Mouse (Mus musculus): Measurements from ENCODE around the gene D130043K22Rik. TPM values are rescaled to one million over a fixed set of nuclear protein-coding genes. Genes with fewer than 3 reads are reported as not detected.

The D130043K22Rik gene
- polyA plus RNA-seq (2021; fragmentation: Nextera tagmentation): 6.8 and 8.4 TPM in 2 replicates
- long read RNA-seq, experiment 1, full-length matches to known transcripts: 13 of 45 reads
- long read RNA-seq, experiment 1, partial matches to known transcripts: 22 of 45 reads
- long read RNA-seq, experiment 1, other reads (novel, unspliced or antisense): 10 of 45 reads
- long read RNA-seq, experiment 2, full-length matches to known transcripts: 5 of 27 reads
- long read RNA-seq, experiment 2, partial matches to known transcripts: 7 of 27 reads
- long read RNA-seq, experiment 2, other reads (novel, unspliced or antisense): 15 of 27 reads

DNA sequence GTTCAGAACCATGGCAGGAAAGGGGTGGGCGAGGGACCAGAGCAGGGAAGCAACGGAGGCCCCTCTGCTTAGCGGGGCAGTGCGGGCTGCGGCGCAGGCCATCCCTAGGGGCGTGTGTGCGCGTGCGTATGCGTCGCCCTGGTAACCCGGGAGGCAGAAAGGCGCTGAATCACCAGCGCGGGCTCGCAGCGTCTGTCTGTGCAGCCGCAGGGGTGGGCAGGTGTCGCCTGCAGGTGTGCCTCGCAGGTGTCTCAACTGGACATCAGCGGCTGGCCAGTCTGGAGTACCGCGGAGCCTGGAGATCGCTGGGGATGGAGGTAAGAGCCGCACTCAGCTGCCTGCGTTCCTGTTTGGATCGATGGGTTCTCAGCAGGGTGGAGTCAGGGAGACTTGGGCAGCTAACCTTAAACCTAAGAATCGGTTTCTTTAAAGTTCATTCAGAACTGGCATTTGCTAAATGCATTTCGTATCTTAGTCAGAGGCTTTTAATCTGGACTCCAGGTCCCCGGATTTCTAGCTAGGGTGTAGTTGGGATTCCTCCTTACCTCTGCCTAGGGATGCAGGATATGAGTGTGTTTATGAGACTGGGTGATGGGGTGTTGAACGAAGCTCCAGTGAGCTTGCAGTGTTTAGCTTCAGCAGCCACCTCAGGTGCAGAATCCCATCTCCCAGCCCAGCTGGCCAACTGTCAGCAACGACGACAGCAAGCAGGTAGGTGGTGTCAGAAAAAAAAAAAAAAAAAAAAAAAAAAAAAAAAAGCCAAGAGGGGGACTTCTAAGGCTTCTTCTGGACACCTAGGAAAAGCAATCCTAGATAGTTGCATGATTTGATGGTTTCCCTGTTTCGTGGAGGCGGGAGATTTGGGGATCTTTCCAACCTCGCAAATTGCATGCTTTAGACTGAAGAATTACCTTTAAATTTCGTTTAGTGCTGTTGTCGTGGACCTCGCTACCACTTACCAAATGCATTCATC, at the start of gene D130043K22Rik:
TSS of gene D130043K22Rik (plus strand) at position 153 of the 973 bp plus-strand sequence.

DNA sequence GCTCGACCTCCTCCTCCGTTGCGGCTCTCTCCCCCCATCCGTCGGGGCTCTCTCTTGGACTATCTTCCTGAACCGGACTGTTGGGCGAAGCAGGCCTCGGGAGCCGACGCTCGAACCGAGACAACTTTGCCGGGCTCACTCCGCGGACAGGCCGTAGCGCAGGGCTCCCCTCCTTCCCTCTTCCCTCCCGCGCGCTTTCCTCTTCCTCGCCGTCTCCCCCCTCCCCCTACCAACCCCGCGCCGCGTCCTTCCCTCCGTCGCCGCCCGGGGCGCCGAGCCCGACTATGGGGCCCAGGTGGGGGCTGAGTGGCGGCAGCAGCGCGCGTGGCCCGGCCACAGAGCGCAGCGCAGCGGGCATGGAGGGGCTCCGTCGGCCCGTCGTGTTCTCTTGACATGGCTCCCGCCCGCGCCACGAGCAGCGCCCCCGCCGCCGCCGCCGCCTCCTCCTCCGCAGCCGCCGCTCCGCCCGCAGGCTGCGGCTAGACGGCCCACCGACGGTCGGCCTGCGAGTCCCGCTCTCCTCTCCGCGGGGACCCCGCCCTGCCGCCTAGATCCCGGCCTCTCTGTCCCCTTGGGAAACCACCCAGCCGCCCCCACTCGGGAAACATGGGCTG, 43.5 kb upstream of the D130043K22Rik start, which contains the start of gene BC005537:
TSS of gene BC005537 (plus strand) at position 350 of the 614 bp plus-strand sequence.

DNA sequence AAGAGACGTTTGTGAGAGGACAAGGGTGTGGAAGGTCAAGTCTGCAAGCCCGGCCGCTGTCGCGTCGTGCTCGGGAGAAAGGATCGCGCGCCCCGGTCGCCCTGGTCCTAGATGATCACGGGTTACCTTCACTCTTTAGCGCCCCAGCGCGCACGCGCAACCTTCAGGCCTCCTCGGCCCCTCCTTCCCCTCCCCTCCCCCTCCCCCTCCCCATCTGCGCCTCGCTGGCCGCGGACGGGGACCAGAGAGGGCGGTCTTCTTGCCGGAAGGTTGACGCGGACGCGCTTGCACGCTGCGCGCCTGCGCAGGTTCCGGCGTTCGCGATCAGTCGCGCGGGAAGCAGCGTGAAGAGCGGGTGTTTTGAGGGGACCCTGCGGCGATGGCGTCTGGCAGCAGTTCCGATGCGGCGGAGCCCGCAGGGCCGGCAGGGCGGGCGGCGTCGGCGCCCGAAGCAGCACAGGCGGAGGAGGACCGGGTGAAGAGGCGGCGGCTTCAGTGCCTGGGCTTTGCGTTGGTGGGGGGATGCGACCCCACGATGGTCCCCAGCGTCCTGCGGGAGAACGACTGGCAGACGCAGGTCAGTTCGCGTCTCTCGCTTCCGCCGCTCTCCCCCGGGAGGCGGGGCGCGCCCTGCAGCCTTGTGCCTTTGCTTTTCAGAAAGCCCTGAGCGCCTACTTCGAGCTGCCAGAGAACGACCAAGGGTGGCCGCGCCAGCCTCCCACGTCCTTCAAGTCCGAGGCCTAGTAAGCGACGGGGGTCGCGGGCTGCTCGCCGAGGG, 13.4 kb upstream of the D130043K22Rik start, which contains the start of the genes Acot13 and Tdp2:
TSS of gene Acot13 (minus strand) at position 188 of the 778 bp plus-strand sequence.
TSS of gene Tdp2 (plus strand) at position 327 of the 778 bp plus-strand sequence.

DNA sequence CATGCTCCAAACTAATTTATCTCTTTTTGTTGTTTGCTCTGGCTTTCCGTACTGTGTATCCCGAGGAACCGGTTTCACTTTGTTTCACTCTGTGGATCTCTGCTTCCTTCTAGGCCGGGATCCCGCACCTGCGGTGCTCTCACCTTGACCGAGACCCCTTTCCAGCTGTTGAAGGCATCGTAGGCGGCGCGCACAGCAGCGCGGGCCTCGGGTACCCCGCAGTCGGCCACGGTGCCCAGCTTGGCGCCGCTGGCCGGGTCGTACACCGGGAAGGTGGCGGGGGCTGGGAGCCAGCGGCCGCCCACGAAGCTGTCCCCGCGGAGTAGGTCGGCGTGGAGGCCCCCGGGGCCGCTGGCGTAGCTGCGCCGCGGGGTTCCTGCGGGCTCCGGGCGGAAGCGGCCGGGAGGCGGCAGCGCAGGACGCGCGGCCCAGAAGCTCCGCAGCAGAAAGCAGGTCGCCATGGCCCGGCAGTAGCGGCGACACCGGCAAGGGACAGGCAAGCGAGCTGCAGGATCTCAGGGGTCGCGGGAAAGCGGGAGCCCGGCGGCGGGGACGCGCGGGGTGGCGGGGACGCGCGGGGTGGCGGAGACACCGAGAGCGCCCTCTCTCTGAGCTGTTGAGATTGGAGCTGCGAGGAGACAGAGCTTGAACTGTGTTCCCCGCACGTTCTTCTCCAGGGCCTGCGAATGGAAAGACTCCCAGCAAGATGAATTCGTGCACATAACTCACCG, 92.3 kb downstream of the D130043K22Rik start, which contains the start of gene Aldh5a1:
TSS of gene Aldh5a1 (minus strand) at position 554 of the 731 bp plus-strand sequence.

DNA sequence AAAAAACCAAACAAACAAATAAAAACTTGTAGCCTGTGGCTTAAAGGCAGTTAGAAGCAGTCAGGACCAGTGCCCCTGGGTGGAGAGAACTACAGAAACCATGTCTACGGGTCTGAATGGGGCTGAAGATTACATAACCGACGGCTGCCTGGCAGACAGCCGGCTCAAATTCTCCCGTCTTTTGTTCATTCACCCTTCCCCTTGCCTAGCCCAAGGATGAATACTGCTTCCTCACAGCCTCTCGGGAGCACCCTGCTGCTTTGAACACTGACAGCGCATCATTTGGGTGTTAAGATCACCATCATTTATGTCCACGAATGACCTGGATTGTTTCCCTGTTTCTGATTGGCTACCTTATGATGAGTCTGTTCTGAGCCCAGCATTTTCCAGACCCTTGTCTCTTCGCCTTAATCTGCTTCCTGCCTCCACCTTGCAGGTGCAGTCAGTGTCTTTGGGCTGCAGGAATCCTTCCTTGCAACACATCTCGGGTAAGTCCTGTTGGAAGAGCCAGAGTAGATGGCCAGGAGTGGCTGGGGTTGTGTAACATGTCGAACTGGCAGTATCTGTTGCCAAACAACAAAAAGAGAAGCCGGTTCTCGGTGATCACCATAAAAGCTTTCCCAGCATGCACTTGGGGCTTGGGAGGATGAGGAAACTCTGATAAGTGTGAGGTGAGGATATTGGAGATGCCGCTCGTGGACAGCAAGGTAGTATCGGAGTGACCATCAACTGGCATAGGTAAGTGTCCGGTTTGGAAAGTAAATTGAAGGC, 97.8 kb downstream of the D130043K22Rik start, which contains the start of gene Gpld1:
TSS of gene Gpld1 (plus strand) at position 641 of the 771 bp plus-strand sequence.

Other genes with a start within 250 kb of the D130043K22Rik start
- gene Armh2, start 103.9 kb upstream of the D130043K22Rik start, polyA plus RNA-seq (2021; fragmentation: Nextera tagmentation): 0.40 TPM in 1 of 2 replicates, not detected in the other
- gene Gmnn, start 83.2 kb upstream of the D130043K22Rik start, polyA plus RNA-seq (2021; fragmentation: Nextera tagmentation): 11.3 and 15.8 TPM in 2 replicates
- 9.6 and 13.2 TPM in 2 replicates for gene BC005537, start 43.5 kb upstream of the D130043K22Rik start, polyA plus RNA-seq (2021; fragmentation: Nextera tagmentation)
- 260 and 285 TPM in 2 replicates for gene Acot13, start 13.6 kb upstream of the D130043K22Rik start, polyA plus RNA-seq (2021; fragmentation: Nextera tagmentation)
- gene Tdp2, start 13.5 kb upstream of the D130043K22Rik start, polyA plus RNA-seq (2021; fragmentation: Nextera tagmentation): 16.9 and 19.1 TPM in 2 replicates
- 9.7 and 10.6 TPM in 2 replicates for gene Aldh5a1, start 92.5 kb downstream of the D130043K22Rik start, polyA plus RNA-seq (2021; fragmentation: Nextera tagmentation)
- 9.1 and 9.9 TPM in 2 replicates for gene Gpld1, start 98.0 kb downstream of the D130043K22Rik start, polyA plus RNA-seq (2021; fragmentation: Nextera tagmentation)
- 8.4 and 19.6 TPM in 2 replicates for gene Mrs2, start 175.2 kb downstream of the D130043K22Rik start, polyA plus RNA-seq (2021; fragmentation: Nextera tagmentation)
- 7.0 and 8.2 TPM in 2 replicates for gene Dcdc2a, start 210.9 kb downstream of the D130043K22Rik start, polyA plus RNA-seq (2021; fragmentation: Nextera tagmentation)

Data from left cerebral cortex, adult 6 months (tissue).